Mouse (Mus musculus): Measurements from ENCODE around the gene Tada1. TPM values are rescaled to one million over a fixed set of nuclear protein-coding genes. Genes with fewer than 3 reads are reported as not detected.

Gene Tada1
- polyA plus RNA-seq, 1 experiment from 2014 or later: 70.5 TPM

- Histone ChIP-seq H3K27me3 (ENCODE audit: control insufficient read depth, insufficient read depth, low read length) (no peaks in the 10 kb centered on the region), H3K4me3 (ENCODE audit: low read depth, low read length) (peak overlapping the region; percentile 95), H3K36me3 (ENCODE audit: control insufficient read depth, insufficient read depth, low read length) (peaks cover 5% of the 10 kb centered on the region; the same call in 1 of the 2 replicates), H3K9me3 (ENCODE audit: control insufficient read depth, low read length) (no peaks in the 10 kb centered on the region), H3K4me2 (peak overlapping the region; percentile 69), H3K9ac (ENCODE audit: low read length) (peak overlapping the region; percentile 97), H3K27ac (ENCODE audit: low read depth, low read length) (peak overlapping the region; percentile 80), H3K4me1 (ENCODE audit: control insufficient read depth, insufficient read depth, low read length) (peaks cover 17% of the 10 kb centered on the region)
- under 1% methylated on average over 41 of the region's 41 CpGs for WGBS
- peak; percentile 97 for DNase-seq (ENCODE audit: low spot score, missing footprints)
- peak; percentile 54 for ATAC-seq (ENCODE audit: low FRiP score)
Observed at GRCm38 (mm10) chr1:166379630-166380231, 834 bp downstream of the Tada1 start.

DNA sequence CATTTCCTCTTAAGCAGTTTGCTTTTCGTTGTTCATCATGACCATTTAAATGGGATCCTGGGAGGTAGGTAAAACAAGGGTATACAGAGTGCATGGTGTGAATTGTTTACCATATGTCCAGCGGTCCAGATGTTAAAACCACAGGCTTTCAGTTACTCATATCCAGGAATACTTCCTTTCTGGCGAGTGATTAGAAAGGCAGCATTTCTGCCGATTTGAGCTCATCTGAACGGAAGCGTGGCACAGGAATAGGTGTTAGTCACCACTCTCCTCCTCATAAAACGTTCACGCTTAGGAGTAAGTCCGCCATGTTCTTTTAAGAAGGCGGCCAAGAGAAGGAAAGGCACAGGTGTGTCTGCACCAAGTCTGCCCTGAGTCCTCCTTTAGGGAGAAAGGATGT lies 2.4 kb downstream of the Tada1 start:
- WGBS: 93% methylated on average over 10 of the region's 10 CpGs
- Histone ChIP-seq H3K4me3 (ENCODE audit: low read depth, low read length) (no peak overlapping the region), H3K9me3 (ENCODE audit: control insufficient read depth, low read length) (no peaks in the 10 kb centered on the region), H3K9ac (ENCODE audit: low read length) (no peak overlapping the region), H3K4me1 (ENCODE audit: control insufficient read depth, insufficient read depth, low read length) (peaks cover 17% of the 10 kb centered on the region), H3K27ac (ENCODE audit: low read depth, low read length) (no peak overlapping the region), H3K27me3 (ENCODE audit: control insufficient read depth, insufficient read depth, low read length) (no peaks in the 10 kb centered on the region), H3K4me2 (no peak overlapping the region), H3K36me3 (ENCODE audit: control insufficient read depth, insufficient read depth, low read length) (peaks cover 6% of the 10 kb centered on the region; the same call in 1 of the 2 replicates)
- peak; percentile 67 for DNase-seq (ENCODE audit: low spot score, missing footprints)
- ATAC-seq (ENCODE audit: low FRiP score): no peak

- no peak for ATAC-seq (ENCODE audit: low FRiP score)
Observed at GRCm38 (mm10) chr1:166381821-166382220, 2.9 kb downstream of the Tada1 start.

GRCm38 (mm10) chr1:166382626-166383025 lies 3.7 kb downstream of the Tada1 start:
- H3K4me2 ChIP-seq: no peak overlapping the region
- H3K36me3 ChIP-seq (ENCODE audit: control insufficient read depth, insufficient read depth, low read length): peaks cover 6% of the 10 kb centered on the region; the same call in 1 of the 2 replicates
- WGBS: 89% methylated on average over 4 of the region's 4 CpGs
- H3K9me3 ChIP-seq (ENCODE audit: control insufficient read depth, low read length): no peaks in the 10 kb centered on the region
- H3K9ac ChIP-seq (ENCODE audit: low read length): no peak overlapping the region
- H3K27ac ChIP-seq (ENCODE audit: low read depth, low read length): no peak overlapping the region
- ATAC-seq (ENCODE audit: low FRiP score) (no peak), DNase-seq (ENCODE audit: low spot score, missing footprints) (peak; percentile 77)
- peaks cover 17% of the 10 kb centered on the region for H3K4me1 ChIP-seq (ENCODE audit: control insufficient read depth, insufficient read depth, low read length)
- no peak overlapping the region for H3K4me3 ChIP-seq (ENCODE audit: low read depth, low read length)
- H3K27me3 ChIP-seq (ENCODE audit: control insufficient read depth, insufficient read depth, low read length): no peaks in the 10 kb centered on the region

More at GRCm38 (mm10) chr1:166381821-166382220, 2.9 kb downstream of the Tada1 start:
- H3K27me3 ChIP-seq (ENCODE audit: control insufficient read depth, insufficient read depth, low read length): no peaks in the 10 kb centered on the region
- DNase-seq (ENCODE audit: low spot score, missing footprints): peak; percentile 41
- no peaks in the 10 kb centered on the region for H3K9me3 ChIP-seq (ENCODE audit: control insufficient read depth, low read length)
- WGBS: 90% methylated on average over 5 of the region's 5 CpGs
- no peak overlapping the region for H3K27ac ChIP-seq (ENCODE audit: low read depth, low read length)
- no peak overlapping the region for H3K4me2 ChIP-seq
- H3K9ac ChIP-seq (ENCODE audit: low read length): no peak overlapping the region
- H3K4me3 ChIP-seq (ENCODE audit: low read depth, low read length): no peak overlapping the region
- H3K4me1 ChIP-seq (ENCODE audit: control insufficient read depth, insufficient read depth, low read length): peaks cover 17% of the 10 kb centered on the region
- H3K36me3 ChIP-seq (ENCODE audit: control insufficient read depth, insufficient read depth, low read length): peaks cover 6% of the 10 kb centered on the region; the same call in 1 of the 2 replicates

DNA sequence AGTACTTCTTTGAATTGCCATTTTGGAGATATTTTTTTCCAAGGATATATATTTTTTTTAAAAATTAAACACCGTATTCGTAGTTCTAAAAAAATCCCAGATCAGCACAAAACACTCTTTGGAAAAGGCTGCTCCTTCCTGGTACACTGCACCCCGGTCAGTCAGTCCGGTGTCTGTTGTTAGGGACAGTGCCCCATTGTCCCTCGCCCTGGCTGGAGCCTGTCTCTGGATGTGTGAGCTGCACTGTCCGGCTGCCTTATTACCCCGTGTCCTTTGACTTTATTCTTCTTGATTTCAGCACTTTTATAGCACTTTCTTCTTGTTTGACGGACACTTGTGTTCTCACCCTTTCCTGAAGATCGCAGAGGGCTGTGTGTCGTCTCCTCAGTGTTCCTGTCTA lies 5.7 kb downstream of the Tada1 start:
- no peak overlapping the region for H3K4me2 ChIP-seq
- H3K4me1 ChIP-seq (ENCODE audit: control insufficient read depth, insufficient read depth, low read length): peaks cover 14% of the 10 kb centered on the region
- ATAC-seq (ENCODE audit: low FRiP score) (no peak), DNase-seq (ENCODE audit: low spot score, missing footprints) (peak; percentile 12)
- H3K9me3 ChIP-seq (ENCODE audit: control insufficient read depth, low read length): no peaks in the 10 kb centered on the region
- H3K9ac ChIP-seq (ENCODE audit: low read length): no peak overlapping the region
- no peak overlapping the region for H3K4me3 ChIP-seq (ENCODE audit: low read depth, low read length)
- H3K27ac ChIP-seq (ENCODE audit: low read depth, low read length): no peak overlapping the region
- H3K27me3 ChIP-seq (ENCODE audit: control insufficient read depth, insufficient read depth, low read length): no peaks in the 10 kb centered on the region
- 94% methylated on average over 10 of the region's 10 CpGs for WGBS
- peaks cover 10% of the 10 kb centered on the region; the same call in 1 of the 2 replicates for H3K36me3 ChIP-seq (ENCODE audit: control insufficient read depth, insufficient read depth, low read length)

- no peak overlapping the region for H3K27ac ChIP-seq (ENCODE audit: low read depth, low read length)
- no peaks in the 10 kb centered on the region for H3K27me3 ChIP-seq (ENCODE audit: control insufficient read depth, insufficient read depth, low read length)
- H3K36me3 ChIP-seq (ENCODE audit: control insufficient read depth, insufficient read depth, low read length): peaks cover 16% of the 10 kb centered on the region
- no peak overlapping the region for H3K4me3 ChIP-seq (ENCODE audit: low read depth, low read length)
- DNase-seq (ENCODE audit: low spot score, missing footprints): no peak
- no peak overlapping the region for H3K4me2 ChIP-seq
- no peak for ATAC-seq (ENCODE audit: low FRiP score)
- no peak overlapping the region for H3K9ac ChIP-seq (ENCODE audit: low read length)
- H3K4me1 ChIP-seq (ENCODE audit: control insufficient read depth, insufficient read depth, low read length): peaks cover 9% of the 10 kb centered on the region
- 86% methylated on average over 5 of the region's 5 CpGs for WGBS
- no peaks in the 10 kb centered on the region for H3K9me3 ChIP-seq (ENCODE audit: control insufficient read depth, low read length)
Observed at GRCm38 (mm10) chr1:166385431-166385830, 6.5 kb downstream of the Tada1 start.

GRCm38 (mm10) chr1:166388511-166388910 lies 9.6 kb downstream of the Tada1 start:
- no peak overlapping the region for H3K27ac ChIP-seq (ENCODE audit: low read depth, low read length)
- peaks cover 25% of the 10 kb centered on the region for H3K36me3 ChIP-seq (ENCODE audit: control insufficient read depth, insufficient read depth, low read length)
- 93% methylated on average over 11 of the region's 11 CpGs for WGBS
- no peaks in the 10 kb centered on the region for H3K9me3 ChIP-seq (ENCODE audit: control insufficient read depth, low read length)
- ATAC-seq (ENCODE audit: low FRiP score) (no peak), DNase-seq (ENCODE audit: low spot score, missing footprints) (peak; percentile 33)
- H3K9ac ChIP-seq (ENCODE audit: low read length): no peak overlapping the region
- H3K4me3 ChIP-seq (ENCODE audit: low read depth, low read length): no peak overlapping the region
- H3K4me1 ChIP-seq (ENCODE audit: control insufficient read depth, insufficient read depth, low read length): no peaks in the 10 kb centered on the region
- no peaks in the 10 kb centered on the region for H3K27me3 ChIP-seq (ENCODE audit: control insufficient read depth, insufficient read depth, low read length)
- no peak overlapping the region for H3K4me2 ChIP-seq

- H3K36me3 ChIP-seq (ENCODE audit: control insufficient read depth, insufficient read depth, low read length): peaks cover 28% of the 10 kb centered on the region
- H3K9me3 ChIP-seq (ENCODE audit: control insufficient read depth, low read length): no peaks in the 10 kb centered on the region
- DNase-seq (ENCODE audit: low spot score, missing footprints) (peak; percentile 71), ATAC-seq (ENCODE audit: low FRiP score) (no peak)
- no peak overlapping the region for H3K4me2 ChIP-seq
- no peak overlapping the region for H3K9ac ChIP-seq (ENCODE audit: low read length)
- H3K27me3 ChIP-seq (ENCODE audit: control insufficient read depth, insufficient read depth, low read length): no peaks in the 10 kb centered on the region
- H3K27ac ChIP-seq (ENCODE audit: low read depth, low read length): no peak overlapping the region
- H3K4me1 ChIP-seq (ENCODE audit: control insufficient read depth, insufficient read depth, low read length): no peaks in the 10 kb centered on the region
- no peak overlapping the region for H3K4me3 ChIP-seq (ENCODE audit: low read depth, low read length)
- WGBS: 94% methylated on average over 16 of the region's 16 CpGs
Observed at GRCm38 (mm10) chr1:166389406-166390125, 10.7 kb downstream of the Tada1 start.

DNA sequence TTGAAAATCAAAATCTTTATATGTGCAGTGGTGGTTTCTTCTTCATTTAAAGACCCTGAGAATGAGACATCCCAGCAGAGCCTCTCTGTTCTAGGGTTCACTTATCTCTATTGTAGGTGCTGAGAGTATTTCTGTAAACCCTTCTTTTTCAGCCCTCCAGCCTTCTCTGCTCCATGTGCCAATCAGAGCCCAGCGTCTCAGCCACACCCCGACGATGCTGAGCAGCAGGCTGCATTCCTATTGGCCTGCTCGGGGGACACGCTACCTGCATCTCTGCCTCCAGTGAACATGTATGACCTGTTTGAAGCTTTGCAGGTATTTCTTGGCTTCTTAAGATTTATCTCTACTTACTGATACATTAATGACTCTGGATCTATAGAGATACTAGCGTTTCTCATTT lies 12.8 kb downstream of the Tada1 start:
- no peaks in the 10 kb centered on the region for H3K9me3 ChIP-seq (ENCODE audit: control insufficient read depth, low read length)
- no peak overlapping the region for H3K4me3 ChIP-seq (ENCODE audit: low read depth, low read length)
- no peaks in the 10 kb centered on the region for H3K27me3 ChIP-seq (ENCODE audit: control insufficient read depth, insufficient read depth, low read length)
- no peaks in the 10 kb centered on the region for H3K4me1 ChIP-seq (ENCODE audit: control insufficient read depth, insufficient read depth, low read length)
- H3K27ac ChIP-seq (ENCODE audit: low read depth, low read length): no peak overlapping the region
- WGBS: 95% methylated on average over 6 of the region's 6 CpGs
- DNase-seq (ENCODE audit: low spot score, missing footprints): peak; percentile 53
- H3K4me2 ChIP-seq: no peak overlapping the region
- no peak overlapping the region for H3K9ac ChIP-seq (ENCODE audit: low read length)
- no peak for ATAC-seq (ENCODE audit: low FRiP score)
- peaks cover 28% of the 10 kb centered on the region for H3K36me3 ChIP-seq (ENCODE audit: control insufficient read depth, insufficient read depth, low read length)
